Mouse (Mus musculus): Measurements from ENCODE around the gene Eya3.
"Not testable (repeated sequence)": the region's sequence is repeated elsewhere in the genome, so short reads cannot be mapped to it uniquely, and the experiment has no call there.

Gene Eya3

GRCm38 (mm10) chr4:132733071-132733770 is 94.4 kb downstream of the Eya3 start:
- in situ Hi-C loops (cut with MboI; ENCODE audit: low pct_unique_long_range_greater_than_20kb in 1 of 2, low sequenced_read_pairs in 2 of 2, unreplicated experiment in 1 of 2): no loop called here

GRCm38 (mm10) chr4:132734766-132735165 is 96.0 kb downstream of the Eya3 start:
- in situ Hi-C loops (cut with MboI; ENCODE audit: low pct_unique_long_range_greater_than_20kb in 1 of 2, low sequenced_read_pairs in 2 of 2, unreplicated experiment in 1 of 2): no loop called here

- in situ Hi-C loops (cut with MboI; ENCODE audit: low pct_unique_long_range_greater_than_20kb in 1 of 2, low sequenced_read_pairs in 2 of 2, unreplicated experiment in 1 of 2): no loop called here
These were observed 96.6 kb downstream of the Eya3 start for GRCm38 (mm10) chr4:132735389-132735788.

- in situ Hi-C loops (cut with MboI; ENCODE audit: low pct_unique_long_range_greater_than_20kb in 1 of 2, low sequenced_read_pairs in 2 of 2, unreplicated experiment in 1 of 2): no loop called here
These were observed 97.1 kb downstream of the Eya3 start for GRCm38 (mm10) chr4:132735894-132736293.

GRCm38 (mm10) chr4:132737154-132737553 is 98.4 kb downstream of the Eya3 start:
- in situ Hi-C loops (cut with MboI; ENCODE audit: low pct_unique_long_range_greater_than_20kb in 1 of 2, low sequenced_read_pairs in 2 of 2, unreplicated experiment in 1 of 2): not testable (repeated sequence)

GRCm38 (mm10) chr4:132741491-132741890 is 102.7 kb downstream of the Eya3 start:
- in situ Hi-C loops (cut with MboI; ENCODE audit: low pct_unique_long_range_greater_than_20kb in 1 of 2, low sequenced_read_pairs in 2 of 2, unreplicated experiment in 1 of 2): no loop called here

- in situ Hi-C loops (cut with MboI; ENCODE audit: low pct_unique_long_range_greater_than_20kb in 1 of 2, low sequenced_read_pairs in 2 of 2, unreplicated experiment in 1 of 2): no loop called here
These were observed 105.5 kb downstream of the Eya3 start for GRCm38 (mm10) chr4:132743992-132744911.

GRCm38 (mm10) chr4:132746911-132747517 is 108.2 kb downstream of the Eya3 start:
- in situ Hi-C loops (cut with MboI; ENCODE audit: low pct_unique_long_range_greater_than_20kb in 1 of 2, low sequenced_read_pairs in 2 of 2, unreplicated experiment in 1 of 2): no loop called here

- in situ Hi-C loops (cut with MboI; ENCODE audit: low pct_unique_long_range_greater_than_20kb in 1 of 2, low sequenced_read_pairs in 2 of 2, unreplicated experiment in 1 of 2): no loop called here
These were observed 109.0 kb downstream of the Eya3 start for GRCm38 (mm10) chr4:132747664-132748259.

GRCm38 (mm10) chr4:132748778-132749177 is 110.0 kb downstream of the Eya3 start:
- in situ Hi-C loops (cut with MboI; ENCODE audit: low pct_unique_long_range_greater_than_20kb in 1 of 2, low sequenced_read_pairs in 2 of 2, unreplicated experiment in 1 of 2): no loop called here

GRCm38 (mm10) chr4:132749258-132749982 is 110.6 kb downstream of the Eya3 start:
- in situ Hi-C loops (cut with MboI; ENCODE audit: low pct_unique_long_range_greater_than_20kb in 1 of 2, low sequenced_read_pairs in 2 of 2, unreplicated experiment in 1 of 2): no loop called here

GRCm38 (mm10) chr4:132752992-132753391 is 114.2 kb downstream of the Eya3 start:
- in situ Hi-C loops (cut with MboI; ENCODE audit: low pct_unique_long_range_greater_than_20kb in 1 of 2, low sequenced_read_pairs in 2 of 2, unreplicated experiment in 1 of 2): no loop called here

- in situ Hi-C loops (cut with MboI; ENCODE audit: low pct_unique_long_range_greater_than_20kb in 1 of 2, low sequenced_read_pairs in 2 of 2, unreplicated experiment in 1 of 2): no loop called here
These were observed 118.2 kb downstream of the Eya3 start, which contains the start of gene Smpdl3b for GRCm38 (mm10) chr4:132756974-132757373. Gene Smpdl3b (minus strand): TSS chr4:132757252.

GRCm38 (mm10) chr4:132757633-132758351 is 119.0 kb downstream of the Eya3 start:
- in situ Hi-C loops (cut with MboI; ENCODE audit: low pct_unique_long_range_greater_than_20kb in 1 of 2, low sequenced_read_pairs in 2 of 2, unreplicated experiment in 1 of 2): no loop called here

- in situ Hi-C loops (cut with MboI; ENCODE audit: low pct_unique_long_range_greater_than_20kb in 1 of 2, low sequenced_read_pairs in 2 of 2, unreplicated experiment in 1 of 2): no loop called here
These were observed 121.5 kb downstream of the Eya3 start for GRCm38 (mm10) chr4:132760296-132760695.

GRCm38 (mm10) chr4:132762602-132763001 is 123.8 kb downstream of the Eya3 start:
- in situ Hi-C loops (cut with MboI; ENCODE audit: low pct_unique_long_range_greater_than_20kb in 1 of 2, low sequenced_read_pairs in 2 of 2, unreplicated experiment in 1 of 2): no loop called here

- in situ Hi-C loops (cut with MboI; ENCODE audit: low pct_unique_long_range_greater_than_20kb in 1 of 2, low sequenced_read_pairs in 2 of 2, unreplicated experiment in 1 of 2): not testable (repeated sequence)
These were observed 124.3 kb downstream of the Eya3 start for GRCm38 (mm10) chr4:132763125-132763524.

All from mouse embryonic stem cell (cell line).